Mouse (Mus musculus): ENCODE measurements around the gene Dock4. TPM values are rescaled to one million over a fixed set of nuclear protein-coding genes. Genes with fewer than 3 reads are reported as not detected.

The Dock4 gene
- polyA plus RNA-seq, 1 experiment from 2014 or later, result 2.6 TPM

- Histone ChIP-seq H3K27me3 (replicated peaks) (no peaks in the 10 kb centered on the region), H3K27ac (peak overlapping the region; percentile 98), H3K4me3 (peak overlapping the region; percentile 31), H3K4me1 (peaks cover 84% of the 10 kb centered on the region), H3K4me2 (peak overlapping the region; percentile 69), H3K9me3 (replicated peaks) (no peaks in the 10 kb centered on the region), H3K9ac (peak overlapping the region; percentile 66), H3K36me3 (no peaks in the 10 kb centered on the region)
- WGBS (ENCODE audit: insufficient replicate concordance), result 44% methylated on average over 1 of the region's 1 CpGs
- ATAC-seq, result peak; percentile 10
Observed at GRCm38 (mm10) chr12:40888829-40889228, 443.1 kb downstream of the Dock4 start.

GRCm38 (mm10) chr12:40889534-40889933 is 443.8 kb downstream of the Dock4 start:
- Histone ChIP-seq H3K27ac (peak overlapping the region; percentile 98), H3K4me3 (no peak overlapping the region), H3K4me2 (peak overlapping the region; percentile 69), H3K27me3 (replicated peaks) (no peaks in the 10 kb centered on the region), H3K4me1 (peaks cover 86% of the 10 kb centered on the region), H3K36me3 (no peaks in the 10 kb centered on the region), H3K9me3 (replicated peaks) (no peaks in the 10 kb centered on the region), H3K9ac (peak overlapping the region; percentile 66)
- WGBS (ENCODE audit: insufficient replicate concordance), result 62% methylated on average over 3 of the region's 3 CpGs
- ATAC-seq, result peak; percentile 62

GRCm38 (mm10) chr12:40891168-40891567 is 445.4 kb downstream of the Dock4 start:
- Histone ChIP-seq H3K9ac (no peak overlapping the region), H3K4me1 (peaks cover 70% of the 10 kb centered on the region), H3K9me3 (replicated peaks) (no peaks in the 10 kb centered on the region), H3K4me3 (no peak overlapping the region), H3K4me2 (0 out of 2 replicates have a peak overlapping the region, but pooled peaks have one; percentile 3), H3K27ac (peak overlapping the region; percentile 61), H3K27me3 (replicated peaks) (no peaks in the 10 kb centered on the region), H3K36me3 (no peaks in the 10 kb centered on the region)
- ATAC-seq, result peak; percentile 14; the same call in 1 of the 2 replicates

- Histone ChIP-seq H3K9me3 (replicated peaks) (no peaks in the 10 kb centered on the region), H3K36me3 (no peaks in the 10 kb centered on the region), H3K27ac (peak overlapping the region; percentile 30; the same call in 1 of the 2 replicates), H3K4me1 (peaks cover 45% of the 10 kb centered on the region), H3K9ac (no peak overlapping the region), H3K27me3 (replicated peaks) (no peaks in the 10 kb centered on the region), H3K4me2 (no peak overlapping the region), H3K4me3 (no peak overlapping the region)
- no peak for ATAC-seq
- 70% methylated on average over 5 of the region's 7 CpGs for whole genome bisulfite sequencing (ENCODE audit: insufficient replicate concordance)
Observed at GRCm38 (mm10) chr12:40893741-40894140, 448.0 kb downstream of the Dock4 start.

GRCm38 (mm10) chr12:40894695-40895094 is 448.9 kb downstream of the Dock4 start:
- Histone ChIP-seq H3K4me1 (peaks cover 35% of the 10 kb centered on the region), H3K9ac (no peak overlapping the region), H3K9me3 (replicated peaks) (no peaks in the 10 kb centered on the region), H3K4me2 (no peak overlapping the region), H3K27ac (no peak overlapping the region), H3K4me3 (no peak overlapping the region), H3K27me3 (replicated peaks) (no peaks in the 10 kb centered on the region), H3K36me3 (no peaks in the 10 kb centered on the region)
- 82% methylated on average over 5 of the region's 5 CpGs for WGBS (ENCODE audit: insufficient replicate concordance)
- no peak for ATAC-seq

Other genes with a start within 250 kb of the Dock4 start
- not detected in 2 replicates for gene Lsmem1, start 246.5 kb upstream of the Dock4 start, polyA plus RNA-seq (2016; fragmentation: Nextera tagmentation; extraction: Ambion mirVana)
- 89.6 and 93.3 TPM in 2 replicates for gene Ifrd1, start 197.4 kb upstream of the Dock4 start, polyA plus RNA-seq (2016; fragmentation: Nextera tagmentation; extraction: Ambion mirVana)
- 11.6 and 12.1 TPM in 2 replicates for gene Zfp277, start 50 bp upstream of the Dock4 start, polyA plus RNA-seq (2016; fragmentation: Nextera tagmentation; extraction: Ambion mirVana)